Comparison of ENCODE assay signal across 19 mouse cellular contexts in genomic region chr19:23614268-23614667, GRCm38 (mm10). TPM values are rescaled to one million over a fixed set of nuclear protein-coding genes. Genes with fewer than 3 reads are reported as not detected.
DNase-seq lines count a peak whose midpoint lies in the region; ATAC-seq and TF ChIP-seq lines count a peak whose summit lies in the region.
"Had no signal": no experiment of that assay in that cellular context is flagged by ENCODE, and none has a peak within 500 bp of the region (broad histone marks: within the 10 kb centered on the region; RNA-seq: fewer than 3 reads in every experiment).

No protein-coding gene starts in this region.

- no peak overlapping the region for H3K4me3 ChIP-seq in heart, embryonic 11.5 days (ENCODE audit: low read depth, low read length)
- no peak overlapping the region for H3K4me3 ChIP-seq in lung, embryonic 14.5 days (ENCODE audit: low read depth, low read length)
- H3K4me3 ChIP-seq: erythroblast, embryonic 14.5 days; limb, embryonic 12.5 days; lung, embryonic 15.5 days; neural tube, embryonic 12.5 days had no signal

- TF ChIP-seq CTCF in lung, embryonic 14.5 days (IDR thresholded peaks at IDR 0.05; ENCODE audit: low read depth) = no peak

- no peak overlapping the region for H3K4me2 ChIP-seq in heart, embryonic 11.5 days
- H3K4me2 ChIP-seq in lung, embryonic 14.5 days = no peak overlapping the region
- H3K4me2 ChIP-seq: limb, embryonic 12.5 days; lung, embryonic 15.5 days; neural tube, embryonic 12.5 days had no signal

- no peaks in the 10 kb centered on the region for H3K9me3 ChIP-seq in heart, embryonic 11.5 days (replicated peaks; ENCODE audit: control insufficient read depth, low read length)
- H3K9me3 ChIP-seq in lung, embryonic 14.5 days (ENCODE audit: low read depth, low read length) = no peaks in the 10 kb centered on the region
- H3K9me3 ChIP-seq: G1E; limb, embryonic 12.5 days; lung, embryonic 15.5 days; neural tube, embryonic 12.5 days had no signal

- H3K27ac ChIP-seq in heart, embryonic 11.5 days (ENCODE audit: low read depth, low read length) = no peak overlapping the region
- no peak overlapping the region for H3K27ac ChIP-seq in lung, embryonic 14.5 days (ENCODE audit: low read depth)
- H3K27ac ChIP-seq: limb, embryonic 12.5 days; lung, embryonic 15.5 days; neural tube, embryonic 12.5 days had no signal

- peak; percentile 32 to 60 for DNase-seq in heart, adult 18-20 months
- peak; percentile 5 for DNase-seq in ovary, adult 18-20 months (ENCODE audit: low spot score)
- DNase-seq in ovary, postnatal 14 days (ENCODE audit: low spot score) = no peak
- DNase-seq in lung, embryonic 14.5 days = peak; percentile 41
- DNase-seq in cerebellum, postnatal 36 days = no peak
- DNase-seq in left cerebral cortex, adult 11 months (ENCODE audit: low spot score) = no peak
- DNase-seq in neural tube, embryonic 10.5 days (ENCODE audit: extremely low spot score, low spot score) = no peak
- DNase-seq: cerebellum, adult 11 months; forebrain, postnatal 0 days; layer of hippocampus, adult 9-11 months; midbrain, embryonic 14.5 days had no signal

- WGBS in heart, embryonic 11.5 days (ENCODE audit: insufficient replicate concordance) = 62% methylated on average over 7 of the region's 7 CpGs
- 65% methylated on average over 7 of the region's 7 CpGs for WGBS in lung, embryonic 14.5 days

- no peaks in the 10 kb centered on the region for H3K36me3 ChIP-seq in heart, embryonic 11.5 days (ENCODE audit: control insufficient read depth, insufficient read depth, low read length)
- no peaks in the 10 kb centered on the region for H3K36me3 ChIP-seq in lung, embryonic 14.5 days (ENCODE audit: insufficient read depth)
- H3K36me3 ChIP-seq: G1E; limb, embryonic 12.5 days; lung, embryonic 15.5 days; neural tube, embryonic 12.5 days had no signal

- H3K4me1 ChIP-seq in heart, embryonic 11.5 days (ENCODE audit: control insufficient read depth, insufficient read depth, low read length) = no peaks in the 10 kb centered on the region
- no peaks in the 10 kb centered on the region for H3K4me1 ChIP-seq in lung, embryonic 14.5 days (ENCODE audit: insufficient read depth)
- H3K4me1 ChIP-seq: limb, embryonic 12.5 days; lung, embryonic 15.5 days; neural tube, embryonic 12.5 days had no signal

- no peak for ATAC-seq in heart, embryonic 11.5 days (replicated peaks; ENCODE audit: insufficient number of reproducible peaks, low FRiP score, low TSS enrichment)
- ATAC-seq in lung, embryonic 14.5 days (ENCODE audit: insufficient read depth) = peak; percentile 31; the same call in 1 of the 2 replicates
- ATAC-seq: forebrain, postnatal 0 days had no signal

- no peaks in the 10 kb centered on the region for H3K27me3 ChIP-seq in heart, embryonic 11.5 days (ENCODE audit: control insufficient read depth, insufficient read depth, low read length)
- H3K27me3 ChIP-seq in lung, embryonic 14.5 days (ENCODE audit: insufficient read depth, low read length) = no peaks in the 10 kb centered on the region
- H3K27me3 ChIP-seq: limb, embryonic 12.5 days; lung, embryonic 15.5 days; neural tube, embryonic 12.5 days had no signal

- no peak overlapping the region for H3K9ac ChIP-seq in heart, embryonic 11.5 days (ENCODE audit: low read depth, low read length)
- no peak overlapping the region for H3K9ac ChIP-seq in lung, embryonic 14.5 days
- H3K9ac ChIP-seq: forebrain, postnatal 0 days; limb, embryonic 12.5 days; lung, embryonic 15.5 days; neural tube, embryonic 12.5 days had no signal

RNA-seq across cellular contexts. Expression of gene 1700028P14Rik, which starts 38.3 kb away (rescaled TPM):
- total RNA-seq in heart, adult 18-20 months (2021) = not detected
- polyA plus RNA-seq in heart, embryonic 11.5 days (2014; fragmentation: Nextera tagmentation; extraction: Ambion mirVana) = not detected in 2 replicates
- polyA plus RNA-seq in lung, embryonic 14.5 days (2014; fragmentation: Nextera tagmentation; extraction: Ambion mirVana) = not detected in 2 replicates
- total RNA-seq: G1E; granulocyte monocyte progenitor cell, adult 5-6 weeks had no signal
- polyA plus RNA-seq: C2C12; erythroblast, embryonic 14.5 days; G1E; limb, embryonic 12.5 days; neural tube, embryonic 12.5 days had no signal

Comparison
In these comparisons a context has a peak if more than half of its experiments do, and no peak if none do; other contexts are left out.
1. DNase-seq: peak in heart, adult 18-20 months (2 of 2), ovary, adult 18-20 months (single experiment) and lung, embryonic 14.5 days (single experiment); none in ovary, postnatal 14 days (single experiment), cerebellum, postnatal 36 days (0 of 2), left cerebral cortex, adult 11 months (single experiment) and neural tube, embryonic 10.5 days (single experiment).